Mouse (Mus musculus) CD4-positive naive resting alpha-beta T cell, adult 57 days (primary cell): Measurements from ENCODE around the gene Olfr1181. TPM values are rescaled to one million over a fixed set of nuclear protein-coding genes. Genes with fewer than 3 reads are reported as not detected.

ENCODE experiments used
- total RNA-seq: library from RNA; stranded (reverse); gene quantifications from one replicate; pipeline ENCODE4 v1.2.4, GENCODE M21; 2023

The Olfr1181 gene
- total RNA-seq = not detected

DNA sequence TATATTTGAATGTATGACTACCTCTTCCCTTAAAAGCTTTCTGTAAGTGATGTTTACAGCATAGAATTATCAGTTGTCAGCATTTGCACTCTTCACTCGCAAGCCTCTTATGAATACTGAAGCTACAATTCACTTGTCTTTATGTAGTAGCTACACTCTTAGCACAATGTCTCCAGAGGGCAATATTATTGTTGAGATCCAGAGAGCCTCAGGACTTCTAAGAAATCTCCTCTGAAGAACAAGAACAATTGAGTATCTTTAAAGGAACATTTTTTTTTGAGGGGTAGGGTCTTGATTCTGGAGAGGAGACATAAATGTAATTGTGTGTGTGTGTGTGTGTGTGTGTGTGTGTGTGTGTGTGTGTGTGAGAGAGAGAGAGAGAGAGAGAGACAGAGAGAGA is at the start of gene Olfr1181:
Gene Olfr1181, minus strand, starts transcription at position 101 of the 400 bp plus-strand sequence.

DNA sequence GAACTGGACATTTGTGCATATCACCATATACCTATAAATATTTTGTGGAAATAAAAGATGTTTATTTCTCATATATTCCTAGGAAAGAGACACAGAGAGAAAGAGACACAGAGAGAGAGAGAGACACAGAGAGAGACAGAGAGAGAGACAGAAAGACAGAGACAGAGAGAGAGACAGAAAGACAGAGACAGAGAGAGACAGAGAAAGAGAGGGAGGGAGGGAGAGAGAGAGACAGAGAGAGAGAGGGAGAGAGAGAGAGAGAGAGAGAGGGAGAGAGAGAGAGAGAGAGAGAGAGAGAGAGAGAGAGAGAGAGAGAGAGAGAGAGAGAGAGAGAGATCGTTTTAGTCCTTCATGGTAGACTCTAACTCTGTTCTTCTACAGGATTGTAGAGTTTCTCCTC is 28.6 kb upstream of the Olfr1181 start, which contains the start of gene Olfr1183:
Gene Olfr1183, plus strand, starts transcription at position 301 of the 400 bp plus-strand sequence.

DNA sequence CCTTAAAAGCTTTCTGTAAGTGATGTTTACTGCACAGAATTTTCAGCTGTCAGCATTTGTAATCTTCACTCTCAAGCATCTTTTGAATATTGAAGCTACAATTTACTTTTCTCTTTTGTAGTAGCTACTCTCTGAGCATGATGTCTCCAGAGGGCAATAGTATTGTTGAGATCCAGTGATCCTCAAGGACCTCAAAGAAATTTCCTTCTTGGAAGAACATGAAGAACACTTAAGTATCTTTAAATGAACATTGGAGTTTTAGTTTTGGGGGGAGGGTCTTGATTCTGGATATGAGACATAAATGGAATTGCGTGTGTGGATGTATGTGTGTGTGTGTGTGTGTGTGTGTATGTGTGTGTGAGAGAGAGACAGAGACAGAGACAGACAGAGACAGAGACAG is 23.1 kb upstream of the Olfr1181 start, which contains the start of gene Gm13757:
Gene Gm13757, minus strand, starts transcription at position 101 of the 400 bp plus-strand sequence.

DNA sequence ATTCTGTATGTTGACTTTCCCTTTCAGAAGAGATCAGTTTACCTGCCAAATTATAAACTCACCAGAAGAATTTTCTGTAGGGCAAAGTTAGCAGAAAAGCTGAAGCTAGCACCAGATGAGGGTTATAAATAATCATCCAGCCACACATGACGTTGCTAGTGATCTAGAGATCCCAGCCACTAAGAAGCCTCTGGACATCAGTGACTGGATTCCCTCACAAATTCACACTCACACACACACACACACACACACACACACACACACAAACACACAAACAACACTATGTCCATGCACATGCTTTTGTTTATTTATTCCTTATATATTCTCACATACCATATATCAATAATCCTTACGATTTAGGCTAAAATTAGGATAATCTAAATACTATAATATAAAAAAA is 6.9 kb downstream of the Olfr1181 start, which contains the start of gene Olfr1180:
Gene Olfr1180, minus strand, starts transcription at position 101 of the 400 bp plus-strand sequence.

GRCm38 (mm10) chr2:88406353-88406752 is 19.6 kb downstream of the Olfr1181 start, which contains the start of gene Olfr1179:
TSS of gene Olfr1179 (minus strand) at chr2:88406453.

GRCm38 (mm10) chr2:88386762-88387161 is 39.2 kb downstream of the Olfr1181 start, which contains the start of gene Olfr1178:
TSS of gene Olfr1178 (plus strand) at chr2:88387062.

Other genes with a start within 250 kb of the Olfr1181 start
- not detected for gene Olfr1168, start 244.3 kb downstream of the Olfr1181 start, total RNA-seq
- not detected for gene Olfr1170, start 197.8 kb downstream of the Olfr1181 start, total RNA-seq
- not detected for gene Olfr1173, start 146.3 kb downstream of the Olfr1181 start, total RNA-seq
- gene Olfr1174-ps, start 111.0 kb downstream of the Olfr1181 start, total RNA-seq = not detected
- not detected for gene Olfr1175-ps, start 99.0 kb downstream of the Olfr1181 start, total RNA-seq
- gene Olfr1176, start 89.5 kb downstream of the Olfr1181 start, total RNA-seq = not detected
- not detected for gene Olfr1177-ps, start 79.7 kb downstream of the Olfr1181 start, total RNA-seq
- gene Olfr1178, start 39.1 kb downstream of the Olfr1181 start, total RNA-seq = not detected
- not detected for gene Olfr1179, start 19.7 kb downstream of the Olfr1181 start, total RNA-seq
- not detected for gene Olfr1180, start 7.0 kb downstream of the Olfr1181 start, total RNA-seq
- not detected for gene Gm13757, start 23.0 kb upstream of the Olfr1181 start, total RNA-seq
- not detected for gene Olfr1183, start 28.7 kb upstream of the Olfr1181 start, total RNA-seq
- not detected for gene Olfr1184, start 57.4 kb upstream of the Olfr1181 start, total RNA-seq
- not detected for gene Olfr1185-ps1, start 67.1 kb upstream of the Olfr1181 start, total RNA-seq
- gene Olfr1186, start 92.4 kb upstream of the Olfr1181 start, total RNA-seq = not detected
- not detected for gene Olfr1188, start 130.8 kb upstream of the Olfr1181 start, total RNA-seq
- gene Olfr1189, start 160.3 kb upstream of the Olfr1181 start, total RNA-seq = not detected
- gene Olfr1191-ps1, start 214.4 kb upstream of the Olfr1181 start, total RNA-seq = 0.09 TPM
- gene Olfr1192-ps1, start 222.3 kb upstream of the Olfr1181 start, total RNA-seq = not detected
- not detected for gene Olfr1193, start 249.5 kb upstream of the Olfr1181 start, total RNA-seq